Mouse (Mus musculus) macrophage (primary cell): ENCODE results near the gene Clock. TPM values are rescaled to one million over a fixed set of nuclear protein-coding genes. Genes with fewer than 3 reads are reported as not detected.

ENCODE experiments used
- H3K27ac ChIP-seq: fragments of 350-480 bp; formaldehyde crosslinking; 2 replicates; pipeline ENCODE4 v1.9.0; 2021
- H3K36me3 ChIP-seq: fragments of 350-480 bp; formaldehyde crosslinking; 2 replicates; pipeline ENCODE4 v1.9.0; 2021; ENCODE audit errors: inconsistent target
- H3K4me3 ChIP-seq: fragments of 350-480 bp; formaldehyde crosslinking; 2 replicates; pipeline ENCODE4 v1.9.0; 2021; ENCODE audit errors: inconsistent target
- H3K79me2 ChIP-seq: fragments of 350-480 bp; formaldehyde crosslinking; 2 replicates; pipeline ENCODE4 v1.9.0; 2021; ENCODE audit errors: inconsistent target
- WGBS: methylation state at CpG from one replicate; pipeline ENCODE4 v1.1.7; 2026; ENCODE audit warnings: inconsistent platforms; ENCODE audit not compliant: missing documents; 5-methylcytosine and 5-hydroxymethylcytosine counted together
- polyA plus RNA-seq: library from polyadenylated mRNA; stranded (reverse); fragments of 250-400 nt; gene quantifications from 3 replicates; pipeline ENCODE4 v1.2.4, GENCODE M21; 2018; ENCODE audit warnings: inconsistent platforms

The Clock gene
- polyA plus RNA-seq, 1 experiment from 2014 or later: 11.7 TPM

DNA sequence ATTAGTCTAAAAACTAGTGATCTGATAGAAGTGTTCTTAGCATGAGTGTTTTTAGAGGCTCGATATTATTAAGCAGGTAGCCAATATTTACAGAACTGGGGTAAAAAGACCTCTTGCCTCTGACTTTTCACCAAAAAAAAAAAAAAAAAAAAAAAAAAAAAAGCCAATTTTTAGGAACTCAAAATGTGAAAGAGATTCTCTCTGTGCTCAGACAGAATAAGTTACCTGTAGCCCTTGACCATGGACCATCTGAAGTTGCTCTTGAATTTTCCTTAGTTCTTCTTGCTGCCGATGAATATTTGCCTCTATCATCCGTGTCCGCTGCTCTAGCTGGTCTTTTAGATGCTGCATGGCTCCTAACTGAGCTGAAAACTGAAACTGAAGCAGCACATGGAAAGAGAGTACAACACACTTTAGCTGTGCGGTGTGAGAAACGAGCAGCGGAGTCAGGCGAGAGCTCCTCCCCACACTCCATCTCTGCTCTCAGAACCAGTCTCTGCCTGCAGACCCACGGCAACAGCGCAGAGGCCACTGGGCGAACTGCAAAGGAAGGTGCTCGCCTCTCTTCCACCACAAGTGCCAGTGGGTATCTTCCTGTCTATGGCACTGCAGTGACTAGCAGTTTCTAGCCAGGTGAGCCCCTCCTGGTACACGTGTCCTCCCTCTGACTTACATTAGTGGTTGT lies 73.3 kb downstream of the Clock start:
- no peak overlapping the region for H3K4me3 ChIP-seq
- peaks cover 66% of the 10 kb centered on the region; the same call in 1 of the 2 replicates for H3K36me3 ChIP-seq
- no peak overlapping the region for H3K27ac ChIP-seq
- H3K79me2 ChIP-seq: no peaks in the 10 kb centered on the region
- 94% methylated on average over 13 of the region's 13 CpGs for WGBS

DNA sequence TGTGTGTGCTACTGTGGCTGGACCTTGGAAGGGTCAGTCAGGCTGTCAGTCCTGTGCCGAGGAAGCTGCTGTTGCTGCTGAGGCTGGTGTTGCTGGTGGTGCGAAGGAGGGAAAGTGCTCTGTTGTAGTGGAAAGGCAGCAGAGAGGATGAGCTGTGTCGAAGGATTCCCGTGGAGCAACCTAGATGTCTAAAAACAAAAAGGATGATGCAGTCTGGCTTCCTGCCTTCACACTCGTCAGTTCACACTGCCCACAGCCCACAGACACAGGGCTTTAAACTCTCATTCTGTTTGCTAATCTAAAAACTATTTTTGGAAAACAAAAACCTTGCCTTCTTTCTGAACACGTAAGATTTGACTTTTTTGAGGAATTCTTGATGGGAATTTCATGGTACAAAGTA lies 87.9 kb downstream of the Clock start:
- Histone ChIP-seq H3K36me3 (peaks cover 12% of the 10 kb centered on the region), H3K79me2 (no peaks in the 10 kb centered on the region), H3K27ac (no peak overlapping the region), H3K4me3 (no peak overlapping the region)
- WGBS: 88% methylated on average over 4 of the region's 6 CpGs

DNA sequence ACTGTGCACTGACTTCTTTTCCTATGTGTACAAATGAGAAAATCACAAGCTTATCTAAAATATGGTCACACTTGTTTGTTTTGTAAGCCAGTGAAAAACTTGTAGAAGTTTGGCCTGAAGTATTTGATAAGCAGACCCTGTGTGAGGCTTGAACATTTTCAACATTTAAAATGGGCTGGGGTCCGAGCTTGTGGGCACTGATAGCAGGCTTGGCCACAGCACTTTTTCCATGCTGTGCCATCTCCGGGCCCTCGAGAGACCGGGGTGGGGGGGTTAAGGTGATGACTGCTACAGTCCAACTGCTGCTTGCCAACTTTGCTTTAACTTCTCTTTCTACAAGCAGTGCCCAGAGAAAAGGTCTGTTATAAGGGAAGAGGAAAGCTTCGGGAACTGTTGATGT lies 96.5 kb downstream of the Clock start:
- H3K36me3 ChIP-seq: peaks cover 82% of the 10 kb centered on the region
- 96% methylated on average over 5 of the region's 5 CpGs for WGBS
- H3K4me3 ChIP-seq: no peak overlapping the region
- no peak overlapping the region for H3K27ac ChIP-seq
- H3K79me2 ChIP-seq: peaks cover 2% of the 10 kb centered on the region; the same call in 1 of the 2 replicates

DNA sequence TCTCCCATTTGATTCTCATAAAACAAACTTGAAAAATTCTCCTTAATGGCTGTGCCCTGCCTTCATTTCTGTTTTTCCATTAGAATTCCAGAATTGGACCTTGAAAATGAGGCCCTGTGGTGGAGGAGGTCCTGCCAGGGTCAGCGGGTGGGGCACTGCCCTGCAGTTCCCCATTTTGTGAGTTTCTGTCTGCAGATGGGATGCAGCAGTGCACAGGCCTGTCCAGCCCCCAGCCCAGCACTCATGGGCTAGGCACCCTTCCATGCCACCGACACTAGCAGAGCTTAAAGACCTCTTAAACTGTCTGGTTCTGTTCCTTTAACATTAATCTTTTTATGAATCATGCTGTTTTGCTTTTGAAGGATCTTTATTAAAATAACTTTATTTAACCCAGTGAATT lies 98.7 kb downstream of the Clock start:
- 88% methylated on average over 2 of the region's 2 CpGs for WGBS
- Histone ChIP-seq H3K79me2 (peaks cover 11% of the 10 kb centered on the region; the same call in 1 of the 2 replicates), H3K27ac (no peak overlapping the region), H3K36me3 (peaks cover 80% of the 10 kb centered on the region), H3K4me3 (no peak overlapping the region)

DNA sequence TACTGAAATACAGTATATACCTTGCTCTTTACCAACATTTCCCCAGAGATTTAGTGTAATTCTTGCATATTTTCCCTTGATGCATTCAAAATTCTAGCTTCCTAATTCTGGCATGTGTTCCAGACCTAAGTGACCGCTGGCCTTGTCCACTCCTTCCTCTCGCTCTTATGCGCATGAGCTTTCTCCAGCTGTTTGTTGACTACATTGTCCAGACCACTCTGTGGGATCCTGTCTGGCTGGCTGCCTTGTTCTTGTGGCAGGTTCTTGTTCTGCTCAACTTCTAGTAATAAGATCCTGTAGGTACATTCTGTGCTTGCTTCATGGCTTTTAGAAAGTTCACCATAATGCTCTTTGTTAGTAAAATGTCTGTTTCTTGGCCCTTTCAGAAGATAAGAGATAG lies 101.4 kb downstream of the Clock start:
- H3K79me2 ChIP-seq: peaks cover 15% of the 10 kb centered on the region; the same call in 1 of the 2 replicates
- no peak overlapping the region for H3K4me3 ChIP-seq
- 97% methylated on average over 3 of the region's 3 CpGs for WGBS
- H3K36me3 ChIP-seq: peaks cover 72% of the 10 kb centered on the region
- H3K27ac ChIP-seq: no peak overlapping the region

DNA sequence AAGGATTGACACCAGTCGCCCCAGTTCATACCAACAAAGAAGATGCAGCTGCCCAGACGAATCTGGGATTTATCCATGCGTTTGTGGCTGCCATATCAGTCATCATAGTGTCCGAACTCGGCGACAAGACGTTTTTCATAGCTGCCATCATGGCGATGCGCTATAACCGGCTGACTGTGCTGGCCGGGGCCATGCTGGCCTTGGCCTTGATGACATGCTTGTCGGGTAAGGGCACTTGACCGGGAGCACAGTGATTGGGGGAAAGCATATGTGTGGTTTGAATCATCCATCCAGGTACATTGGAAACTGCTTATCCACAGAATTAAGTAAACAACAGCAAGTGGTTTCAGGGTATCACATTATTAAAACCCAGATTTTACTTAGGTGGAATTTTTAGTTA lies 105.2 kb downstream of the Clock start:
- Histone ChIP-seq H3K4me3 (no peak overlapping the region), H3K79me2 (peaks cover 53% of the 10 kb centered on the region), H3K36me3 (peaks cover 36% of the 10 kb centered on the region), H3K27ac (no peak overlapping the region)
- 92% methylated on average over 12 of the region's 13 CpGs for WGBS

DNA sequence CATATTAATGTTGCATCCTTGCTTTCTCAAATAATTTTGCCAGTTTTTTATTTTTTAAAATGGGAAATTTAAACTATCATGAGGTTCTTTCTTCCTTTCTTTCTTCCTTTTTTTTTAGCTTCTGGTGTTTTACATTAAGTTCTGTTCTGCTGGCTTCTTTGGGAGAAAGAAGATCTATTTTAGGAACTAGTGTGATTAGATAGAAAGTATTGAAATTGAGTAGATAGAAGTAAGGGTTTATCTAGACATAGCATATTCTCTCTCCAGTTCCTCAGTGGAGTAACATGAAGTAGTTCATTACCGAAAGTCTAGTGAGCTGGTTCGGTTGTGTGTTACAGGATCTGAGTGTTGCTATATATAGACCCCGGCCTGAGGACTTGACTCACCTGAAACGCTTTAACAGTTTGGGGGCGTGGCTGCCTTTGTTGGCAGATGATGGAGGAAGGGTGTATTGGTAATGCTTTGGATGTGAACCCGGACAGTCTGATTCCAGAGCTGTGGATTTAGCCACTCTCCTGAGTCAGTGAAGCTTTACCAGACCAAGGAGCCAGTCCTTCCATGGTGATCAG lies 110.1 kb downstream of the Clock start:
- Histone ChIP-seq H3K79me2 (peaks cover 90% of the 10 kb centered on the region), H3K4me3 (no peak overlapping the region), H3K27ac (no peak overlapping the region), H3K36me3 (peaks cover 3% of the 10 kb centered on the region; the same call in 1 of the 2 replicates)
- 93% methylated on average over 6 of the region's 6 CpGs for WGBS

DNA sequence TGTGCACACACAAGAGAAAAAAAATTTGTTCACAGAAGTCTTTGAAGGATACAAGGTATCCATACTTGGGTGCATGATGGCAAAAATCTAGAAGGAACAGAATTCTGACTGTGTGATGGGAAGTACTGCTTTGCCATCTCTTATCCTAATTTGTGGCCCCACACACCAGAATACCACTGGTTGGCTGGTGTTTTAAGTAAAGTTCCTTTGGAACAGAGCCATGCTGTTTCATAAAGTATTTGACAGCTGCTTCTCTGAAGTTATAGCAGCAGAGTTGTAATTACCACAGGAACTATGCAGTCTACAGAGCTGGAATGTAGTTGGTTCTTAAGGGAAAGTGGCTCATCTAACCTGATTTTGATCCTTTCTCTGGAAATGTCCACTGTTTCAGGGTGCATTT lies 111.5 kb downstream of the Clock start:
- Histone ChIP-seq H3K27ac (no peak overlapping the region), H3K79me2 (peaks cover 100% of the 10 kb centered on the region), H3K36me3 (no peaks in the 10 kb centered on the region; the same call in 1 of the 2 replicates), H3K4me3 (no peak overlapping the region)

DNA sequence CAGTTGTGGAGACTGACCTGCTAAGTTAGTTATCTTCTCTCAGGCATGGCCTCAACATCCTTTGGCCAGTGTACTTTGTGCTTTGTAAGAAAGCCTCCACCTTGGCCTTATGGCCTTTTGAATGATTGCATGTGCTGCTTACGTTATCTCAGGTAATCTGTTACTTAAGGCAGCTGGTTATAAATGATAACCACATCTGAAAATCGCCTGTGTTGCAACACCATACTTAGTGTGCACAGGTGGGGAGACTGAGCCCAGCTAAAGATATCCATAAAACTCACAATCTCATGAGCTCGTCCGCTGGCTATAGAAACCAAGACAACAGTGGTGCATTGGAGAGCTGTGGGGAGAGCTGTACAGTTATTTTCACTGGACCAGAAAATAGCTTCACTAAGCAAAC lies 114.0 kb downstream of the Clock start:
- H3K36me3 ChIP-seq: no peaks in the 10 kb centered on the region
- peaks cover 100% of the 10 kb centered on the region for H3K79me2 ChIP-seq
- WGBS: 95% methylated on average over 4 of the region's 4 CpGs
- H3K27ac ChIP-seq: no peak overlapping the region
- no peak overlapping the region for H3K4me3 ChIP-seq

DNA sequence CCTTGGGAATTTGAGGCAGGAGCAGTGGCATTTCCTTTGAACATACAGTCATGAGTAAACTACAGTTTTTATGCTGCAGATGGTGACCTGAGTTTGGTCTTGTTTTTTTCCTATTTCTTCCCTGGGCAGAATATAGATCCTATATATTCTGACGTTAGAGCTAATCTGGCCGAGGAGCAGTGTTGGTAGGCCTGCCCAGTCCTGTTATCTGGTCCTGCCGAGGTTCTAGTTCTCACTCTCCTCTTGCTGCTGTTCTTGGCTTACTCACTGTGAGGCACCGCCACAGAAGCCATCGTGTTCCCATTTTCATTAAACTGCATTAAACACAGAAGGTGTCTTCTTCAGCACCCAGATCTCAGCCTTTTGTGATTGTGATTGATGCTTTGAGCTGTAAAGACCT lies 116.7 kb downstream of the Clock start:
- Histone ChIP-seq H3K4me3 (no peak overlapping the region), H3K36me3 (no peaks in the 10 kb centered on the region), H3K27ac (no peak overlapping the region), H3K79me2 (peaks cover 86% of the 10 kb centered on the region)
- WGBS: 92% methylated on average over 5 of the region's 5 CpGs

DNA sequence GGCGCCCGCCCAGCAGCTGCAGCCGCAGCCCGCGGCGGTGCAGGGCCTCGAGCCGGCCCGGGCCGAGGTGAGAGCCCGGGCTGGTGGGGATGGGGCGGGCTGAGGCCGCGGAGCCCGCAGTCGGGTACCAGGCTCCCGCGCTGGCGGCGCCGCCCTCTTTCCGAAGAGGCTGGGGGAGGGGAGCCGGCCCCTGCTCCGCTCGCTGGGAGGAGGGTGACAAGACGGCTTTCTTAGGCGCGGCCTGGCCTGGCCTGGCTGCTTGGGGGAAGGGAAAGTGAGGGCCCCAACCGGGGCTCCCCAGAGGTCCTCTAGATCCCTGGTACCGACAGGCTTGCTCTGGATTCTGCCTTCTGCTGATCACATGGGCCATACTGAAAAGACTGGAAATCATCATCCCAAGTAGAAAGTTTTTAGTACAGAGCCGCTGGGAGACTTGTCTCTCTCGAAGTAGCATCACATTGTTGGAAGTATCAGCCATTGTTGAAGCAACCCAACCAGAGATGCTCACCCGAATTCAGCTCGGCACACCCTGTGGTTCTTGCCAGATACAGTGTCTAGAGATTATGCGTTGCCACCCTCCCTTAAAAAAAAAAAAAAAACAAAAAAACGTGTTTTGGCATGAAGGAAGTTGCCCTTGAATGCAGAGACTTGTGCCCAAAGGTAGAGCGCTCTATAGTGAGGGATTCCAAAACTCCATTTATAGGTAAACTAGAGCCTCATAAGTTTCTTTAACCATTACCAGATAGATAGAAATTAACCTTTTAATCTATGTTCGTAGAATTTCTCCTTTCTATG lies 120.1 kb downstream of the Clock start:
- H3K36me3 ChIP-seq: no peaks in the 10 kb centered on the region
- peak overlapping the region; percentile 31 for H3K27ac ChIP-seq
- 5% methylated on average over 32 of the region's 38 CpGs for WGBS
- peaks cover 52% of the 10 kb centered on the region for H3K79me2 ChIP-seq
- peak overlapping the region; percentile 62 for H3K4me3 ChIP-seq

DNA sequence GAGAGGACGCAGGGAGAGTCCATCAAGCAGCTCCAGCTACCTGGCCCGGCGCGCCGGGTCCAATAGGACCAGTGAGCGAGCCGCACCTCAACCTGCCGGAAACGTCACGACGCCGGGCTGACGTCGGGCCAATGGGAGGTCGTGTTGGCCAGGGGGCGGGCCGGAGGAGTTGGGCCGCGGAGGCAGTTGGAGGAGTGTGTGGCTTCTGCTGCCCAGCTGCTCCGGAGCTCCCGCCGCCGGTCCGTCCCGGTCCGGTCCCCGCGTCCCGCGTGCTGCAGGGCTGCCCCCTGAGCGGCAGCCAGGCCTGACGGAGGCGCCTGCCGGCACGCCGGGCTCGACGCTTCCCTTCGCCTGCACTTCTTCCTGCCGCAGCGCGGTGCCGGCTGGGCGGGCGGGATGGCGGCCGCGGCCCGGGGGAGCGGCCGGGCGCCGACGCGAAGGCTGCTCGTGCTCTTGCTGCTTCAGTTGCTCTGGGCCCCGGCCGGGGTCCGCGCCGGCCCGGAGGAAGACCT lies 120.8 kb downstream of the Clock start, which contains the start of gene Tmem165:
Gene Tmem165 (plus strand): TSS at position 131 of the 512 bp plus-strand sequence.
- peak within 1 kb of the TSS; percentile 31 for H3K27ac ChIP-seq
- WGBS: under 1% methylated on average over 35 of the region's 62 CpGs
- peaks cover 45% of the 10 kb centered on the region for H3K79me2 ChIP-seq
- peak within 1 kb of the TSS; percentile 62 for H3K4me3 ChIP-seq
- H3K36me3 ChIP-seq: no peaks in the 10 kb centered on the region

DNA sequence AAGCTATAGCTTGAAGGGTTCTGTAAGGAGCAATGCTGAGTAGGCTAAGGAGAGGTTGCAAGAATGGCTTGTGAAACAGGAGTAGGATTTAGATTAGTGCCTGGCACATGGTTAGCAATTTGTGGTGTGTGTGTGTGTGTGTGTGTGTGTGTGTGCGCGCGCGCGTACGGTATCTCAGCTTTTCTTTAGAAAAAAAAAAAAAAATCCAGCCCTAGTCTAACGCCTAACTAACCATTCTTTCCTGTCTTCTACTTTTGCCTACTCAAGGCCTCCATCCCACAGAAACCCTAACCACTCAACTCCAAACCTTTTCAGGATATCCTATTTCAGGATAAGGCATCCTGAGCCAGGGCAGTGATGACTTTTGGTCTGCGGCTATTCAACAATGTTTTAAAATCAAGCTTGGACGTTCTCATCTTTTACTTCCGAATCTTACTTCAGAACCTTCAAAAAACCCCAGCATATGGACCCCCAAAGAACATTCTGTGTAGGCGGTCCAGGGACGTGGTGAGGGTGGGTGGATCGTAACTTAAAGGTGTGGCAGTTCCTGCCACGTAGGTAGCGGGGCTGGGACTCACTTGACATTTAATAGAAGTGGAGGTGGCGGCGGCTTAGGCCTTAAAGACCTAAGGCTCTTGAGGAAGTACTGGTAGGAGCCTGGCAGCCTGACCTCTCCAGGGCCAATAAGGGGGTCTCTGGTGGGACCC lies 121.4 kb downstream of the Clock start:
- peaks cover 39% of the 10 kb centered on the region for H3K79me2 ChIP-seq
- H3K36me3 ChIP-seq: no peaks in the 10 kb centered on the region
- 12% methylated on average over 10 of the region's 17 CpGs for WGBS
- peak overlapping the region; percentile 49 for H3K4me3 ChIP-seq
- no peak overlapping the region for H3K27ac ChIP-seq

DNA sequence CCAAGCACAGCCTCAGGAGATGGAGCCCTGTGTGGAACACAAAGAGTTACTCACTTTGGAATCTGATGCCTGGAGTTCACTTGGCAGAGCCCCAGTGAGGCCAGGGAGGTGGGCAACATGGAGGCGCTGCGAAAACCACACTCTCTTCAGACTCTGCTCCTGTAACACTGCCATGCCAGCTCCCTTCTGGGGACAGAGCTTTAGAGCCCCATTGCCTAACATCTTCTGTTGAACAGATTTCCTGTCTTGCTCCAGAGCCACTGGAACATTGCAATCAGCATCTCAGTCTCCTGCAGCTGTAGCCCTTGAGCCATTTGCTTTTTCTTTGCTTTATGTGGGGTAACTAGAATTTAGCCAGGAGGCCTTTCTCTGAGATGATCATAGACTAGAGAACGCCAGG lies 122.3 kb downstream of the Clock start:
- WGBS: 51% methylated on average over 3 of the region's 3 CpGs
- H3K4me3 ChIP-seq: no peak overlapping the region
- H3K27ac ChIP-seq: no peak overlapping the region
- peaks cover 30% of the 10 kb centered on the region for H3K79me2 ChIP-seq
- no peaks in the 10 kb centered on the region for H3K36me3 ChIP-seq
